In the genomic region with DNA sequence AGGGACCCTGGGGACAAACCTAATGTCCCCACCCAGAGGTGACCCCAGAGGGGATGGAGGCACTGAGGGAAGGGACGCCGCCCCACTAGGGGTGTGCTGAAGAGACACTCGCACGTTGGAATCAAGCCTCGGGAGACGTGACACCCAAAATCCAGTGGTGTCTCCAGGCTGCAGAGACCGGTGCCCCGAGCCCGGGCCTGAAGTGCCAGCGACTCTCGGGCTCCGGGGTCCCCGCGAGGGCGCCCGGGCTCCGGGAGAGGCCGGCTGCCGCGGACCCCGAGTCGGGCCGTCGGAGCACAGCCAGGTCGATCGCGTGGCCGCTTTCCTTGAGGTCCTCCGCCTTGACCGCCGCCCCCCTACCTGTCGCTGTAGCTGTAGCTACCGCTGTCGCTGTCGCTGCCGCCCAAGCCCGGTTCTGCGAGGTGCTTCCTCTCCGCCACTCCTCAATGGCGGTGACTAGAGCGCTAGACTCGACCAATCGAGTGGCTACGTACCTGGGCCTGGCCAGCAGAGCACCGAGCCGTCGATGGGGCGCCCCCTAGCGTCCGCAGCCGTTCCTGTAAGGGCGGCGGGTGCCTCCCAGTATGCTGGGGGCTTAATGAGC, we compare ENCODE assay signal across 8 mouse cellular contexts. TPM values are rescaled to one million over a fixed set of nuclear protein-coding genes. Genes with fewer than 3 reads are reported as not detected.
DNase-seq lines count a peak whose midpoint lies in the region; ATAC-seq lines count a peak whose summit lies in the region.

Gene Vps13d, minus strand, starts transcription at position 447 of the 604 bp plus-strand sequence.

- DNase-seq in R1 (ENCODE audit: low read depth, low spot score): peak; percentile 95
- peak; percentile 96 to 97 for DNase-seq in cerebellum, postnatal 14 days
- peak; percentile 79 to 83 for DNase-seq in frontal cortex, postnatal 25 days (ENCODE audit: low spot score in 2 of 2)
- DNase-seq in layer of hippocampus, postnatal 14 days (ENCODE audit: low spot score in 2 of 2): peak; percentile 87 to 92
- peak; percentile 95 for DNase-seq in lung, postnatal 14 days
- peak; percentile 87 for DNase-seq in ovary, postnatal 36 days (ENCODE audit: low spot score)
- peak; percentile 97 for DNase-seq in thymus, postnatal 14 days

- H3K27me3 ChIP-seq in hindbrain, embryonic 13.5 days: no peaks in the 10 kb centered on the region

- no peaks in the 10 kb centered on the region for H3K9me3 ChIP-seq in hindbrain, embryonic 13.5 days

- H3K9ac ChIP-seq in hindbrain, embryonic 13.5 days: peak within 1 kb of the TSS; percentile 97

- H3K4me1 ChIP-seq in hindbrain, embryonic 13.5 days (replicated peaks): peaks cover 19% of the 10 kb centered on the region

- H3K27ac ChIP-seq in hindbrain, embryonic 13.5 days: peak within 1 kb of the TSS; percentile 76

- peak within 1 kb of the TSS; percentile 98 for H3K4me3 ChIP-seq in hindbrain, embryonic 13.5 days

- peaks cover 7% of the 10 kb centered on the region for H3K36me3 ChIP-seq in hindbrain, embryonic 13.5 days

- peak; percentile 95 for ATAC-seq in hindbrain, embryonic 13.5 days (ENCODE audit: low FRiP score)

- peak within 1 kb of the TSS; percentile 98 for H3K4me2 ChIP-seq in hindbrain, embryonic 13.5 days

- 1% methylated on average over 41 of the region's 53 CpGs for WGBS in hindbrain, embryonic 13.5 days

RNA-seq across cellular contexts. Expression of gene Vps13d, which starts in this region (rescaled TPM):
- polyA plus RNA-seq in hindbrain, embryonic 13.5 days (2015; fragmentation: Nextera tagmentation; extraction: Ambion mirVana): 8.7 and 9.2 TPM in 2 replicates
- total RNA-seq in layer of hippocampus, postnatal 14 days (2021): 10 to 100 TPM; 68.2 to 75.9 TPM

Comparison
In these comparisons a context has a peak if more than half of its experiments do, and no peak if none do; other contexts are left out.
1. Peak in every context shown above with its lines: DNase-seq, ATAC-seq, H3K4me3 ChIP-seq and H3K27ac ChIP-seq.